Mouse (Mus musculus): ENCODE data around the gene Gad2.

DNA sequence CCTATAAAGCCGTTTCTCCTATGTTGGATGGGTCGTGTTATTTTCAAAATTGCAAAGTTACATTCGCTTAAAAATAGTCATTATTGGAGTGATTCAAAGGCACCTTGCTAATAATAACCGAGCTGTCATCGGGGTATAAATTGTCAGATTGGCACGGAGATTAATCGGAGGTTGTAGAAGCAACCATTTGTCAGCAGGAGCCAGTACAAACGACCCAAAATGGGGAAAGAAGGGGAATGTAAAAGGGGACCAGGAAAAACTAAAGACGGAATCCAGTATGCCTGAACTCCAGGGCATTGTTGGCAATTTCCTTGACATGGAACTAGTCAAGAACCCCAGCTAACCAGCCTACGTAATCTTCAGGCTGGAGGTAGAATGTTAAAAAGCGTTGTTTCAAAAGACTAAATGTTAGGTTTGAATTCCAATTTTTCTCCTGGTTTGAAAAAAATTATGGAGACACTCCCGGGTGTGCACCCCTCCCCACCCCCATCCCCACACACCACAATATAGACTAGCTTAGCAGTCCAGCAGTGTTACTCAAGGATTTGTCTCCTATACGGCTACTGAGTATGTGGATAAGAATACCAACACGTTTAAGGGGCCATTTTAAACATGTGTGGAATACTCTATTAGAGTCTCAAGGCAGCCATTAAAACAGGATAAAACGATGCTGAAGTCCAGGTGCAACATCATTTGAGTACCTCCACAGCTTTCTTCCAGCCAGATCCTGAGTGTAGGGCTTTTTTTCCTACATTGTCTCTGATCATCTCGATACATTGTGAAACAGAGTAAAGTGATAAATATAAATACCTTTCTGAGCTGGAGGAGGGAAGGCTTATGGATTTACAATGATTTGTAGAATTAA is 3.3 kb downstream of the Gad2 start:
- TF ChIP-seq CTCF (IDR thresholded peaks at IDR 0.05; ENCODE audit: low read depth), result no peak
- no peak for TF ChIP-seq EP300 (IDR thresholded peaks at IDR 0.05; ENCODE audit: low read depth)

Data from heart, postnatal 0 days (tissue).